Mouse (Mus musculus) kidney, adult 2 months (tissue): Measurements from ENCODE around the gene Kif16b. TPM values are rescaled to one million over a fixed set of nuclear protein-coding genes. Genes with fewer than 3 reads are reported as not detected.

Experiments used
- DNase-seq: peaks from one replicate; pipeline ENCODE4 v3.0.0; 2021
- H3K27ac ChIP-seq: fragments of 200-500 bp; 2 replicates; pipeline ENCODE4 v1.5.1; 2012; ENCODE audit warnings: low read depth, low read length, control low read depth, inconsistent platforms; ENCODE audit not compliant: insufficient read depth
- H3K27me3 ChIP-seq: fragments of 200-500 bp; replicated peaks from 2 replicates; pipeline ENCODE4 v1.6.1; 2012; ENCODE audit warnings: mild to moderate bottlenecking, moderate library complexity, low read length, inconsistent platforms; ENCODE audit not compliant: control insufficient read depth, insufficient read depth
- H3K36me3 ChIP-seq: fragments of 200-500 bp; 2 replicates; pipeline ENCODE4 v1.6.1; 2012; ENCODE audit warnings: mild to moderate bottlenecking, moderate library complexity, low read length, inconsistent platforms; ENCODE audit not compliant: control insufficient read depth, insufficient read depth
- H3K4me1 ChIP-seq: fragments of 200-500 bp; 2 replicates; pipeline ENCODE4 v1.6.1; 2011; ENCODE audit warnings: low read length; ENCODE audit not compliant: control insufficient read depth, insufficient read depth
- H3K4me3 ChIP-seq: fragments of 200-500 bp; 2 replicates; pipeline ENCODE4 v1.5.1; 2011; ENCODE audit warnings: mild to moderate bottlenecking, low read depth, low read length, control low read depth; ENCODE audit not compliant: insufficient read depth
- CTCF ChIP-seq: fragments of 200-500 bp; conservative IDR thresholded peaks from 2 replicates; pipeline ENCODE4 v1.5.1; 2011; ENCODE audit warnings: low read depth, mild to moderate bottlenecking, control low read depth, low read length, moderate library complexity, mixed read lengths; ENCODE audit not compliant: insufficient read depth, insufficient read length
- POLR2A ChIP-seq: fragments of 200-500 bp; IDR thresholded peaks from one replicate; pipeline ENCODE4 v1.6.1; 2011; ENCODE audit warnings: low read depth, low read length, control low read depth
- WGBS: fragments of 180-500 bp; shearing (Covaris S2); methylation state at CpG from one replicate; pipeline ENCODE4 v1.1.7; 2018; 5-methylcytosine and 5-hydroxymethylcytosine counted together
- polyA plus RNA-seq: library from polyadenylated mRNA; depleted of rRNA; stranded (reverse); fragments of >200 nt; gene quantifications from 2 replicates; pipeline ENCODE4 v1.2.3, GENCODE M21; 2012

Gene Kif16b
- polyA plus RNA-seq, 1 experiment: 25.9 TPM

DNA sequence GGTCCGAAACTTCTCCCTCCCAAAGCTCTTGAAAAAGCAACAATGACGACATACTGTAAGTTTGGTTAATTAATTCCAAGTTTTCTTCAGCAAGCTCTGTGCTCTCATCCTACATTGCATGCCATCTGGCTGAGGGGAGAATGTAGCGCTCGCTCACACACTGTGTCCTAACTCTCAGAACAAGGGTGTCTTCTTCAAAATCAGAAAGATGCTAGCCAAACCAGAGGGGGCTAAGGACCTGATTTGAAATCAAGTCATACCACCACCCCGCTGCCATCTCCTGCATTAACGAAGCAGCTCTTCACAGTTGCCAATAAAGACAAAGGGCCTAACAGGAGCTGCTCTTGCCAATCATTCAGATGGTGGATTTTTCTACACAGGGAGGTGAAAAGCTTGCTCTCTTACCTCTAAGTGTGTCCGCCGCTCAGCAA is 253.3 kb downstream of the Kif16b start:
- no peak for TF ChIP-seq CTCF
- TF ChIP-seq POLR2A: no peak
- Histone ChIP-seq H3K36me3 (no peaks in the 10 kb centered on the region; the same call in none of the 2 replicates), H3K27me3 (no peaks in the 10 kb centered on the region), H3K4me1 (no peaks in the 10 kb centered on the region), H3K27ac (no peak overlapping the region), H3K4me3 (no peak overlapping the region)
- WGBS: 90% methylated on average over 8 of the region's 8 CpGs
- DNase-seq: no peak

DNA sequence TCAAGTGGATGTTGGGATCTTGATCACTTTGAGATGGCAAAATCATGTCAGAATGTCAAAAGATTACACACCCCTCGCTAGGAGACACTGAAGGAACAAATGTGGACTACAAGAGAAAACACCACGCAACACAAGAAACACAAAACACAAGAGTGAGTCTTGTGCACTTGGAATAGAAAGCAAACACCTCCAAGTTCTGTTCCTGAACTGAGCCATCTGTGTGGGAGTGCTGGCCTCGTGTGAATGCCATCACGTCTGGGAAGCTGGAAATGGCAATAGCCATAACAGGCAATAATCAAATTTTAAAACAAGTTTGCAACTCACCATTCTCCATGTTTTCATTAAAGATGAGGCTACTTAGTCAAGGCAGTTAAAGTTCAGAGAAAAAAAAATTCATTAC is 254.5 kb downstream of the Kif16b start:
- 80% methylated on average over 4 of the region's 4 CpGs for WGBS
- Histone ChIP-seq H3K4me1 (no peaks in the 10 kb centered on the region), H3K36me3 (no peaks in the 10 kb centered on the region; the same call in none of the 2 replicates), H3K27me3 (no peaks in the 10 kb centered on the region), H3K4me3 (no peak overlapping the region), H3K27ac (no peak overlapping the region)
- no peak for DNase-seq
- TF ChIP-seq POLR2A (no peak), CTCF (no peak)

DNA sequence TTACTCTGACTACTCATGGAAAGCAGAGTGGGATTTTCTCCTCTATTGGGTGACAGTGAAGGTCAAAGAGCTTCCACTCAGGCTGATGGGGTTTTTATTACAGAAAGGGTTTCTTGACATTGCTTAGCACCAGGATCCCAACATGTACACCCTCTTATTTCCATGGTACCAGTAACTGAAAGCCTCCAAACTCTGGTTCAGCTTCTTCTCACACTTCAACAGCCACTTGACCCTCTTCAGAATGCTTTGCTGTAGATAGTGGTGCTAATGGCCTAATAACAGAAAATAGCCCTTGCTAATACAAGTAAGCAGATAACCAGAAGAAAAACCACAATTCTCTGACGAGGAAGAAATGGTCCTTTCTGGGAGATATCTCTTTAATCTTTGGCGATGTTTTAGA is 259.6 kb downstream of the Kif16b start:
- no peak for TF ChIP-seq CTCF
- Histone ChIP-seq H3K27me3 (no peaks in the 10 kb centered on the region), H3K36me3 (no peaks in the 10 kb centered on the region; the same call in 1 of the 2 replicates), H3K4me3 (no peak overlapping the region), H3K27ac (no peak overlapping the region), H3K4me1 (no peaks in the 10 kb centered on the region)
- WGBS: 90% methylated on average over 2 of the region's 2 CpGs
- DNase-seq: no peak

DNA sequence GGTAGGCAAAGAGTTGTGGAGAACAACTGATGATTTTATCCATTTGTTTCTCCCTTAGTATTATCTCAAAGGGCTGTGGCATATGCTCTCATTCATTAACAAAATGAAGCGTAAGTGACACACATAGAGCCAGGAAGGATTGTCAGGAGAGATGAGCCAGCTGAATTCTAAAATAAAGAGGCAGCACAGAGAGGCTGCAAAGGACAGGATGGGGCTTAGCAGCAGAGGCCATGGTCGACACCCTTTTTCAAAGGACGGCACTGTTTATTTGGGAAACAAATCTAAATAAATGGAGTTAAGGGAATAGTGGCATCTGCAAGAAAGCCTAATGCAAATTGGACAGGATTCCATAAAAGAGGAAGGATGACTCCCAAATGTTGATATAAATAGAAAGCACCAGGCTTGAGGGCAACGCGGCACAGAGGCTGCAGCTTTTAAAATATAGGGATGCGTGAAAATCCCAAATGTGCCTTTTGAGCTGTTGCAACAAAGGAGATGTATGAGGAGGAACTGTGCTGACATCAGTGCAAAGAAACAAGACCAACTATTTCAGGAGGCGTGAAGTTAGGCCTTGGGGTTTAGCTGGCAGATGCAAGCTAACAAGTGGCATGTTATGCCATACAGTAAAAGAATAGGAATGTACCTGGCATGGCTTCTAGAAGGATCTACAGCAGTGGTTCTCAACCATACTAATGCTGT is 265.6 kb downstream of the Kif16b start:
- TF ChIP-seq POLR2A: no peak
- TF ChIP-seq CTCF: no peak
- DNase-seq: no peak
- Histone ChIP-seq H3K4me1 (no peaks in the 10 kb centered on the region), H3K4me3 (no peak overlapping the region), H3K27ac (no peak overlapping the region), H3K36me3 (no peaks in the 10 kb centered on the region), H3K27me3 (no peaks in the 10 kb centered on the region)
- WGBS: 93% methylated on average over 7 of the region's 7 CpGs

DNA sequence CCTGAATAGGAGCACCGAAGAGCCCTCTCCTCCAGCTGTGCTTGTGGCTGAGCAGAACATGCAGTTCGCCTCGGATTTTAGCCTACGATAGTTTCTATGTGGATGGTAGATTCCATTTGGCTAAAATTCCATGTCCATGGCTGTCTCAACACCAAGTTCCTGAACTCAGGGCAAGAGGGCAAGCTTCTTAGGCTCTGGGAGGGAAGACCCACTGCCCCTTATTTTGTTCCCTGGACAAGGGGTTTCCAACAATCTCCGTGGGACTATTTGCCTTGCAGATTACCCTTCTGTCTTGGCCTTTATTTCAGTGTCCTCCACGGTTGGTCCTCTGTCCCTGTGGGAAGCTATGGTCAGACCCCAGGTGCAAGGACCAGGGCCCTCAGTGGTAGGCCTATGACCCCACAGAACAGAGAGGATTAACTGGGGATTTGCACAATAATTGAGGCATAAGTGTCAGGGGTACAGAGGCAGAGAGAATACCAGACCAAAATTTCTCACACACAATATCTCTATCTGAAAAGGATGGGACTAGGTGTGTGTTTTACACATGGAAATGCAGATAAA is 267.3 kb downstream of the Kif16b start:
- TF ChIP-seq CTCF (no peak), POLR2A (no peak)
- no peaks in the 10 kb centered on the region for H3K27me3 ChIP-seq
- 88% methylated on average over 6 of the region's 6 CpGs for WGBS
- no peak overlapping the region for H3K27ac ChIP-seq
- H3K36me3 ChIP-seq: no peaks in the 10 kb centered on the region
- H3K4me3 ChIP-seq: no peak overlapping the region
- DNase-seq: no peak
- 0 out of 2 replicates have a peak, but pooled peaks cover 7% of the 10 kb centered on the region for H3K4me1 ChIP-seq

DNA sequence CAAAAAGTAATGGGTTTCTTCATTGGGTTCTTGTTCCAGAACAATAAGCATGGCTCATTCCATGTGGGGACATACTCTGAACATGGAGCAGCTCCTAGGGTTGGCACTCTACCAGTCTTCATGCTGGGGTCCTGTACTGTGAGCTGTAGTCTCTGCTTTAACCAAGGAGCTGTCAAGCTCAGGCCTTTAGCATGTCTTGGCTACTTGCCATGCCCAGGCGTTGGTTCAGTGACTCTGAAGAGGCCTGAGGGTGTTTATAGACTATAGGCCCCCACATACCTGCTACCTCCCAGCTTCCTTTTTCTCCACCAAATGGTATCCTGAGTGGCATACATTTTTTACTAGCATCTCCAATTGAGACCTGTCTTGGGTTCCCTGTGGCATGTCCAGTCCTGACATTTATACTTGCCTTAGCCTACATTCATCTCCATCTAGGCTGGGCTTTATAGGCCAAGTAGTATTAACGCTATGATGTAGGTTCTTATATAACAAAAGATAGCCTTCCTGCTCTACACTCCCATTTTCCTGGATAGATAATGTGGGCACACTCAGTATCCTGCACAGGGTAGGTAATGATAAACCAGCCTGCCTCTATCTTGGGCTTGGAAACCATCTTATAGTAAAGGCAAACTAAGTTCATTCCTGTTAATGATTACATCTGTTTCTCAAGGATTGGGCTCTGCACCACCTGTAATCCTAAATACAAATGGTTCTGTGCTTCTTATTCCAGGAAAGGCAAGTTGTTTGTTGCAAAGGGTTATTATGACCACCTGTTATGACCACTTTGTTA is 271.6 kb downstream of the Kif16b start:
- WGBS: 34% methylated on average over 2 of the region's 2 CpGs
- TF ChIP-seq POLR2A (no peak), CTCF (no peak)
- H3K27me3 ChIP-seq: no peaks in the 10 kb centered on the region
- no peak overlapping the region for H3K27ac ChIP-seq
- 0 out of 2 replicates have a peak, but pooled peaks cover 7% of the 10 kb centered on the region for H3K4me1 ChIP-seq
- peak; percentile 58 for DNase-seq
- no peak overlapping the region for H3K4me3 ChIP-seq
- no peaks in the 10 kb centered on the region for H3K36me3 ChIP-seq

DNA sequence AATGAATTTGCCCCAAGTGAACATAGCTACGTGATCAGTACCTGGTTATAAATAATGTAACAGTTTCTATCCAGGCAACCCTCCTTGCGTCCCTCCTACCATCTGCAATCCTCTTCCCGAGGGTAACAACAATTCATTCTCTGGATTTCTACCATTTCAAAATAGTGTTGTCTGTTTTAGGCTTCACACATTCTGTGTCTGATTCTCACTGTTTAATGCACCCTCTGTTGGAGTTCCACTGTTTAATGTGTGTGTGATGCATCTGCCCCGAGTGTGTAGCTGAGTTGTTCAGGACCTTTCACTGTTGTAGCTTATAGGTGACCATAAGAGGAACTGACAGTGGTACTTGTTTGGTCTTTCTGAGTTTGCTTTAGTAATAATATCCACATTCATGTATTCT is 275.6 kb downstream of the Kif16b start:
- 0 out of 2 replicates have a peak, but pooled peaks cover 7% of the 10 kb centered on the region for H3K4me1 ChIP-seq
- no peak overlapping the region for H3K27ac ChIP-seq
- H3K36me3 ChIP-seq: no peaks in the 10 kb centered on the region
- DNase-seq: no peak
- H3K27me3 ChIP-seq: no peaks in the 10 kb centered on the region
- 84% methylated on average over 4 of the region's 4 CpGs for WGBS
- H3K4me3 ChIP-seq: no peak overlapping the region
- TF ChIP-seq CTCF: no peak
- no peak for TF ChIP-seq POLR2A
